Mouse (Mus musculus) B cell, adult 2 months (primary cell): ENCODE results near the gene Wdr93.

Source experiments
- DNase-seq, 2 experiments: peaks; one replicate each; pipeline ENCODE4 v3.0.0; 2022

The Wdr93 gene

GRCm38 (mm10) chr7:79742659-79743536 lies at the start of gene Wdr93, which contains the start of gene Pex11a:
Gene Wdr93, plus strand, starts transcription at chr7:79743163.
Gene Pex11a, minus strand, starts transcription at chr7:79743131.
- DNase-seq, result peak; percentile 88 to 89

GRCm38 (mm10) chr7:79696495-79696894 lies 46.5 kb upstream of the Wdr93 start:
- DNase-seq, result no peak

- DNase-seq, result no peak
Measured at GRCm38 (mm10) chr7:79702755-79703154, 40.2 kb upstream of the Wdr93 start.

DNA sequence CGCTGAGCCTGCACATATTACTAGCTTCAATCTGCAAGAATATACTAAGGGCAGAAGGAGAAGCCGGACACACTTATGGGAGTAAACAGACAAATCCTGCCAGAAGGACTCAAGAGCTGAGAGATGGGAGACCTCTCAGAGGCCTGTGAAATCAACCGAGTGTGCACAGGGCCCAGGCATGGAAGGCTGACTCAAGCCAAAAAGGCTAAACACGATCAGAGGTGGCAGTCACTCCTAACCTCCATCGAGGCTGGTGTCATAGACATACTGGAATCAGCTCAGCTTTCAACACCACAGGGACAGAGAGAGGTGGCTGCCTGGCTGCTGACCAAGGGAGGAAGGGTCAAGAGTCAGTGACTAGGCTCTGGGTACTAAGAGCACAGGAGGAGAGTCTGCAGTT lies 37.8 kb upstream of the Wdr93 start:
- DNase-seq, result no peak

DNA sequence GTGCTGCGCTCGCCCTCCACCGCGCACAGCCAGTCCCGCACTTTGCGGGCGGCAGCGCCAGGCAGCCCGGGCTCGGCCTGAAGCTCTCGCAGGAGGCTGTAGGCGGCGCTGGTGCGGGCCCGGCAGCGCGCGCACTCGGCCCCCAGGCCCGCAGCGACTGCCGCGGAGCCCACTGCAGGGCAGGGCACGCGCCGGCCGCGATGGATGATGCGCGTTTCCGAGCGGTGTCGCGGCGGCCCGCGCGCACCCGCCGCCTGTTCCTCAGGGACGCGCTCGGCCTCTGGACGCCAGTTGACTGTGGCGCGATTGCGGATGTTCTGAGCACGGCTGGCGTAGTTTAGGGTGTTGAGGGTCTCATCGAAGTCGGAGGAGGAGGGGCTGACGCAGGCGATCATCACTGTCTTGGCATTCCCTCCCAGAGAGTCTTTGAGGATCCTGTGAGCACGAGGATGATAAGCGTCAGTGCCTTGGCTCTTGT lies 32.8 kb upstream of the Wdr93 start:
- DNase-seq, result no peak

DNA sequence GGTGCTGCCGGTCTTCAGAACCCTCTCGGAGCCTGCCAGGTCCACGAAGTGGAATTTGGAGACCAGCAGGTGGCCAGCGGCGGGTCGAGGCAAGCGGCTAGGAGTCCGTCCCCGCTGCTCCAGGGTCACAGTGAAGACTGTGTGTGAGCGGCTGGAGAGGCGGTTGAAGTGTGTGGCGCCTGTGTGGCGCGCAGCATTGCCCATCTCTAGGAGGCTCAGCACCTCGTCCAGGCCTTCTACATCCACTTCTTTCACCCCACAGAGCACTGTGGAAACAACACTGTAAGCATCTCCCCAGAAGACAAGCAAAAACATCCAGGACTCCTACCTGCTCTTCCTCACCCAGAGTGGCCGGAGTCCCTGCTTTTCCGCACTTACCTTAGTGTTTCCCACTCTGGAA lies 32.1 kb upstream of the Wdr93 start:
- DNase-seq, result no peak

DNA sequence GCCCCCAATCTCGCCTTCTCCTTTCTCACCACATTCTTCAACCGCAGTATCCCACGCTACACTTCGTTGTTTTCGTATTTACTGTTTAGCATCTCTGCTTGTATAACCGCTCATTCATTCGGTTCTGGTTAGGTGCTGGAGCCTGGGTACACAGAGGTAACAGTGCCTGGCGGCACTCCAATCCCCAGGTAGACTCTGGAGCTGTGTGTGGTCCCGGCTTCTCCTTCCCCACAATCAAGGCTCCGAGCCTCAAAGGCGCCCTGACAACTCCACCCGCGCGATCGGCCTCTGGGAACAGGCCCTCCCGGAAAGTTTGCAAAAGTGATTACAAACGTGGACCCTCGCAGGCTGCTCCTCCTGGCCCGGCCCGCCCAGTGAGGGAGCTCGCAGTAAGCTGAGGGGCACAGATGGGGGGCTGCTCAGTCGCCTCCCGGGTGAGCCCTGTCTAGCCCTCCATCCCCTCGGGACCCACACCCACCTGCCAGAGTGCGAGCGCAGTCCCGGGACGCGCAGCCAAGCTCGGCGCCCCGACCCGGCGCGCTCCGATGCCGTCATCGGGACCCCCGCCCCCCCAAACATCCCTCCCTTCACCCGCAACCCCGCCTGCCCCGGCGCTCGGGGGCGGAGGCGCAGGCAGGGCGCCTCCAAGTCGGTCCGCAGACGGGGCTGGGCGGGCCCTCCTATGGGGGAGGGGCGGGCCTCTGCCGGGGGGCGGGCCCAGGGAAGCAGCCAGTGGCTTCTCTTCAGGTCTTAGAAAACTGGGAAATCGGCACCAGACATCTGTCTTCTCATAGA lies 27.6 kb upstream of the Wdr93 start, which contains the start of gene Kif7:
Gene Kif7, minus strand, starts transcription at position 534 of the 795 bp plus-strand sequence.
- DNase-seq, result peak; percentile 34 to 40

DNA sequence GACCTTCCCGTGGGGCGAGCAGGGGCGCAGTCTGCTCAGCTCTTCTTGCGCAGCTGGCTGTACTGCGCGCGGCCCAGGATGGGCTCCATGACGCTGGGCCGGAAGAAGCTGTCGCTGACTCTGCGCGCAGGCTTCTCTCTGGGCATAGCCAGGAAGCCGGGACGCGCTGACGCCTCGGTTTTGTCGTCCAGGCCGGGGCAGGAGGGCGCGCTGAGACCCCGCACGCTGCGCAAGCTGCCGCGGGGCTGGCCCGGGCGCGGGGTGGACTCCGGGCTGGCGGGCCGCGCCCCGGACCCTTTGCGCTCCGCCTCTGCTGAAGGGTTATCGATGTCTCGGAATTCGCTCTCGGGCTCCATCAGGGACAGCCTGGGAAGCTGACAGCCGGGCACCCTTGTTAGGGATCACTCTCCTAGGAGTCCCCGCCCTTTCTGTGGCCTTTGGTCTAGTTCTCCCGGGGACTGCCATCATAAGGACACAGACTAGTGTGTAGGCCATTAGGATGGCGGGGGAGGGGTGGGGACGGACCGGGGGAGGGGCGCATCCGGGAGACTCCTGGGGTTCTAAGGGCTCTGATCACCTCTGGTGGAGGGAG lies 21.5 kb upstream of the Wdr93 start:
- no peak for DNase-seq

DNA sequence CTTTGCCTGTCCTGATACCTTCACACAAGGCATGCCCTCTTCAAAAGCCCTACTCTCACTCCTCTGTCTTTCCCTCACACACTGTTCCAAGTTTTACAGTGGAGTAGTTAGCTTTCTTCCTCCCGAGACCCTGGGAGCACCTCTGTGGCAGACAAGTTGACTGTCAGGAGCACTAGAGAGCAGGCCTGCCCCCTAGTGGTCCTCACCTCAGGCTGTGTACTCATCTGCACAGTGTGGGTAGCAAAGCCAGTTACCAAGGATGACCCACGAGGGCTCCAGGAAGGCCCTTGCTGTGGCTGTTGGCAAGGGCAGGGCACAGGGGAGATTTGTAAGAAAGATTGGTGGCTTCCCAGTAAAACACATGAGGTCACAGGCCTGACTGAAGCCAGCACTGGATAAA lies 15.9 kb upstream of the Wdr93 start:
- DNase-seq, result peak; percentile 34 to 44

GRCm38 (mm10) chr7:79728219-79728618 lies 14.7 kb upstream of the Wdr93 start:
- DNase-seq, result peak; percentile 65 to 67

GRCm38 (mm10) chr7:79729169-79729568 lies 13.8 kb upstream of the Wdr93 start:
- peak; percentile 70 to 72 for DNase-seq

- peak; percentile 17 to 35 for DNase-seq
Measured at GRCm38 (mm10) chr7:79729743-79730370, 13.1 kb upstream of the Wdr93 start.

DNA sequence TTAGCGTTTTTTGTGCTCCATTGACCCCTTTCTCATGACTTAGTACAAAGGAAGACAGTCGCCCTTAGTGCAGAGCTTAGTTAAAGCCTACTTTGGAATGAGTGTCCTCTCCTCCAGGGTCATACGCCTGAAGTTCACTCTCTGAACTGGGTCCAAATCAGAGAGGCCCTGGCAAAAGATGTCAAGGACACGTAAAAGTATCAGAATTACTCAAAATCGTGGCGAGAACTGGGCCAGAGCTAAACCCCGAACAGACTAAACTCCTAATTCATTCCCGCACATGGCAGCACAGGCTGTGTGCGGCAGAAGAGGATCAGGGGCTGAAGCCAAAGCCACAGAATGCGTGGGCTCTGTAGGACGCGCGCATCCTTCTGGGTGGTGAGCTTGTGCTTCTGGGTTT lies 11.5 kb upstream of the Wdr93 start:
- no peak for DNase-seq

- DNase-seq, result no peak
Measured at GRCm38 (mm10) chr7:79732622-79733021, 10.3 kb upstream of the Wdr93 start, which contains the start of gene Plin1. Gene Plin1, minus strand, starts transcription at chr7:79732903.

DNA sequence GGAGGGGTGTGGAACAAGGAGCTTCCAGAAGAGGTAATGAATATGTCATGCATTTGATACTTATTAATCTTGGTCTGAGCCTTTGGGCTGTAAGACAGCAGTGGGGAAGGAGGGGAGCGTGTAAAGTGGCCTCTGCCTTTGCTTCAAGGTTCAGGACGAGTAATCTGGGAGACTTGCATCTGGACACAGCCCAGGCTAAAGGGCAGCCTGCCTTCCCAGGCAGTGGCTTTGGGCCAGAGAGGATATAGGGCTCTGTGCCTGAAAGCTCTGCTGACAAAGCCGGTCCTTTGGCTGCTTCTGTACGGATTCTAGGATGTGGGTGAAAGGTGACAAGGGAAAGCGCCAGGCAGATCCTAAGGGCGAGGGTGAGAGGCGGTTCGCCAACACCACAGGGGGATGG lies 8.4 kb upstream of the Wdr93 start:
- no peak for DNase-seq

DNA sequence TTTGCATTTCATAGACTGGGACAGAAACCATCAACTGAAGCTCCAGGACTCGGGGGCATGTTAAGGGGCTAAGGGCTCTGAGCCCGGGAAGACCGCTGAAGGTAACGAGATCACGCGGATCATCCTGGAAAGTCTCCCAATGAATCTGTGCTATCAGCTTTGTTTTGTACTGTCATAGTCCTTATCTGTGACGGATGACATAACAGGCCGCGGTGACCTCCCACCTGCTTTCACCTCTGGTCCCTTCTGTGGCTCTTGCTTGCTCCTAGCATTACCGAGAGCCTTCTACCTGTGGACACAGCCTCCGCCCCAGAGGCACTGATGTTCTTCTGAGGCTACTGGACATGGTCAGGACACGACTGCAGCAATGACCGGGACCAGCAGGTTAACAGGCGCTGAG lies 6.5 kb upstream of the Wdr93 start:
- no peak for DNase-seq

DNA sequence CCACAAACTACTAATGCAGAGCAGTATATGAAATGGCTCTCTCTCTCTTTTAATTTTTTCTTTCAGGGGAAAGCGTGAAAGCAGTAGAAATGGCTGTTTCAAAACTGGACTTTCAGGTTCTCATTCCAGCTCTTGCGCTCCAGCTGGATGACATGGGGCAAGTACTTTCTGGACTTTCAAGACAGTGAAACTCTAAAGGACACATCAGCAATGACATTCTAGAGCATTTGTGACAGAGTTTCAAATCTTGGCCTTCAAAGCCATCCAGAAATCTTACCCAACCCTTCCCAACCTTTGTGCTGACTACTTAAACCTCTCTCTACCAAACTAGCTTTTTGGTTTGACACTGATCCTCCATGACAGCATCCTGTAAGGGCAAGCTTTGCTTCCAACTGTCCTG lies 4.0 kb upstream of the Wdr93 start:
- DNase-seq, result no peak

DNA sequence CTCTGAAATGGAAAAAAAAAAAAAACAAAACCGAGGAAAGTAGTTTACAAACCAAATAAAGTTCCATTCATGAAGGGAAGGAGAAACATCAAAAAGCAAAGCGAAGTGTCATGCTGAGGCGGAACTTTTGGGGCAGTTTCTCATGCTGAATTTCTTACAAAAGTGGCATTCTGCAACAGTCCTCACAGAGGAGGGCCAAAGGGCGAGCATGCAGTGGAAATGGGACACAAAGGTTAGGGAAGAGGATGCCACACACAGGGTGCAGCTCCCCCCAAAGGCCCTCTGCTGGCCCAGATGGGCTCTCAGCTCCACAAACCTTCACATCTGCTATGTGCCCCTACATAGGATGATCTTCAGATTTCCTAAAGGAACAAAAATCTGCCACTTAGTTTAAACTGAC lies 2.7 kb upstream of the Wdr93 start:
- DNase-seq, result no peak

GRCm38 (mm10) chr7:79742277-79742658 lies 695 bp upstream of the Wdr93 start:
- DNase-seq, result no peak

GRCm38 (mm10) chr7:79744051-79744450 lies 1.1 kb downstream of the Wdr93 start:
- no peak for DNase-seq

DNA sequence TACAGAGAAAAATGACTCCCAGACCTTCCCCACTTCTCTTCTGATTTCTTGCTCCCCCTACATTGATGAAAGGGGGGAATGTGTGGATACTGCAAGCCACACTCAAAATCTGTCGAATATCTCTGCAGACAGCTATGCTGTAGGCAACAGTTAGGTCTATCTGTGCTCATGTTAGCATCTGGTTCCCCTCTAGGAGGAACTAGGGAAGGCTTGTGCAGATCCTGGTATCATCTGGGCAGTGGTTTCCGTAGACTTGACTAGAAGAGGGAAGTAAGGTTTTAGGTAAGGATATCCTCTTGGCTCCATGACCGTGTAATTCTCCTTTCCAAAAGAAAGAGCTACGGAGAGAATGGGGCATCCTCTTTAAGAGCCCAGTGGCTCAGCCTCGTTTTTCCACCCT lies 1.6 kb downstream of the Wdr93 start:
- no peak for DNase-seq

- no peak for DNase-seq
Measured at GRCm38 (mm10) chr7:79747659-79748058, 4.7 kb downstream of the Wdr93 start.

DNA sequence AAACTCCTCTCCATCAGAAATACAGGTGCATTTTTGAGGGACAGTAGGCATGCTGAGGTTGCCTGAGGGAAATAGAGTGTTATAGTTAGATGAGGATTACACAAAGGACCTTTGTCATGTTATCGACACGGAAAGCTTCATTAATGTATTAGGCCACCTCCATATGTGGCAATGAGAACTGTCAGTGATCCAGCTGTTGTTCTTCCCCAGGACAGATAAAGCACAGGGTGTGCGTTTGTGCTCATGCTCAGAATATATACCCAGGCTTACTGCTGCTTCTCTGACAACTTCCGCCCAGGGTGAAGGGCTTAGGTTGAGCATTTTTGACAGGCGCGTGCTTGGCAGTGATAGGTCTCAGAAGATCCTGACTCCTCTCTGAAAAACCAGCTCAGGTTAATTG lies 6.5 kb downstream of the Wdr93 start:
- no peak for DNase-seq
